Mouse (Mus musculus): ENCODE data around the gene Chac2.
A peak's percentile ranks its signal among the peaks of the same experiment; 100 is the strongest.
"Not testable (repeated sequence)": the region's sequence is repeated elsewhere in the genome, so short reads cannot be mapped to it uniquely, and the experiment has no call there.

Gene Chac2

GRCm38 (mm10) chr11:30985877-30986624 lies at the start of gene Chac2:
Chac2 (minus strand) TSS chr11:30986350.
- peak; percentile 87 to 90 for DNase-seq

- no peak for DNase-seq
These were observed 48.8 kb upstream of the Chac2 start for GRCm38 (mm10) chr11:31034958-31035357.

GRCm38 (mm10) chr11:31017466-31017865 lies 31.3 kb upstream of the Chac2 start:
- DNase-seq = not testable (repeated sequence)

GRCm38 (mm10) chr11:31009668-31010067 lies 23.5 kb upstream of the Chac2 start:
- not testable (repeated sequence) for DNase-seq

GRCm38 (mm10) chr11:31001169-31001908 lies 15.2 kb upstream of the Chac2 start:
- DNase-seq = no peak

- DNase-seq = no peak
These were observed 13.9 kb upstream of the Chac2 start for GRCm38 (mm10) chr11:31000028-31000427.

GRCm38 (mm10) chr11:30998704-30999103 lies 12.6 kb upstream of the Chac2 start:
- no peak for DNase-seq

- no peak for DNase-seq
These were observed 12.0 kb upstream of the Chac2 start for GRCm38 (mm10) chr11:30998199-30998598.

- no peak for DNase-seq
These were observed 10.5 kb upstream of the Chac2 start for GRCm38 (mm10) chr11:30996670-30997069.

GRCm38 (mm10) chr11:30986625-30987017 lies 471 bp upstream of the Chac2 start:
- no peak for DNase-seq

- no peak for DNase-seq
These were observed 913 bp downstream of the Chac2 start for GRCm38 (mm10) chr11:30985237-30985636.

GRCm38 (mm10) chr11:30954279-30954725 lies 31.8 kb downstream of the Chac2 start, which contains the start of gene Erlec1:
Erlec1 (minus strand) TSS chr11:30954335.
- peak; percentile 88 to 92 for DNase-seq

GRCm38 (mm10) chr11:30953469-30954154 lies 32.5 kb downstream of the Chac2 start:
- DNase-seq = peak; percentile 44 to 48

- no peak for DNase-seq
These were observed 33.3 kb downstream of the Chac2 start for GRCm38 (mm10) chr11:30952829-30953228.

GRCm38 (mm10) chr11:30943522-30943921 lies 42.6 kb downstream of the Chac2 start:
- DNase-seq = no peak

GRCm38 (mm10) chr11:30928498-30928897 lies 57.7 kb downstream of the Chac2 start:
- DNase-seq = no peak

- DNase-seq = no peak
These were observed 58.1 kb downstream of the Chac2 start for GRCm38 (mm10) chr11:30928079-30928478.

Data from lung, postnatal 4 days (tissue).